Mouse (Mus musculus): ENCODE data around the gene Fam166b.

The Fam166b gene

GRCm38 (mm10) chr4:43404697-43405096 lies 24.2 kb downstream of the Fam166b start:
- no peak for DNase-seq (ENCODE audit: low read depth)

- no peak for DNase-seq (ENCODE audit: low read depth)
Measured at GRCm38 (mm10) chr4:43402212-43402611, 26.7 kb downstream of the Fam166b start.

GRCm38 (mm10) chr4:43401486-43401885 lies 27.4 kb downstream of the Fam166b start:
- no peak for DNase-seq (ENCODE audit: low read depth)

- DNase-seq (ENCODE audit: low read depth): no peak
Measured at GRCm38 (mm10) chr4:43400976-43401375, 28.0 kb downstream of the Fam166b start.

GRCm38 (mm10) chr4:43399391-43400131 lies 29.4 kb downstream of the Fam166b start:
- no peak for DNase-seq (ENCODE audit: low read depth)

GRCm38 (mm10) chr4:43398829-43399331 lies 30.1 kb downstream of the Fam166b start:
- no peak for DNase-seq (ENCODE audit: low read depth)

- no peak for DNase-seq (ENCODE audit: low read depth)
Measured at GRCm38 (mm10) chr4:43398014-43398413, 30.9 kb downstream of the Fam166b start.

GRCm38 (mm10) chr4:43396381-43396780 lies 32.6 kb downstream of the Fam166b start:
- no peak for DNase-seq (ENCODE audit: low read depth)

- no peak for DNase-seq (ENCODE audit: low read depth)
Measured at GRCm38 (mm10) chr4:43395836-43396235, 33.1 kb downstream of the Fam166b start.

- no peak for DNase-seq (ENCODE audit: low read depth)
Measured at GRCm38 (mm10) chr4:43395147-43395546, 33.8 kb downstream of the Fam166b start.

GRCm38 (mm10) chr4:43394345-43394891 lies 34.5 kb downstream of the Fam166b start:
- DNase-seq (ENCODE audit: low read depth): no peak

- no peak for DNase-seq (ENCODE audit: low read depth)
Measured at GRCm38 (mm10) chr4:43391521-43392050, 37.3 kb downstream of the Fam166b start.

GRCm38 (mm10) chr4:43389845-43390440 lies 39.0 kb downstream of the Fam166b start:
- DNase-seq (ENCODE audit: low read depth): no peak

- no peak for DNase-seq (ENCODE audit: low read depth)
Measured at GRCm38 (mm10) chr4:43389390-43389789, 39.5 kb downstream of the Fam166b start.

GRCm38 (mm10) chr4:43386932-43387331 lies 42.0 kb downstream of the Fam166b start:
- no peak for DNase-seq (ENCODE audit: low read depth)

- DNase-seq (ENCODE audit: low read depth): no peak
Measured at GRCm38 (mm10) chr4:43384541-43384940, 44.4 kb downstream of the Fam166b start.

GRCm38 (mm10) chr4:43384083-43384460 lies 44.9 kb downstream of the Fam166b start:
- peak; percentile 82 for DNase-seq (ENCODE audit: low read depth)

GRCm38 (mm10) chr4:43383246-43384082 lies 45.5 kb downstream of the Fam166b start:
- DNase-seq (ENCODE audit: low read depth): peak; percentile 62

GRCm38 (mm10) chr4:43382155-43383020 lies 46.5 kb downstream of the Fam166b start:
- no peak for DNase-seq (ENCODE audit: low read depth)

- peak; percentile 44 for DNase-seq (ENCODE audit: low read depth)
Measured at GRCm38 (mm10) chr4:43381408-43382154, 47.4 kb downstream of the Fam166b start, which contains the start of gene Rusc2. TSS of gene Rusc2 (plus strand) at chr4:43381979.
